Mouse (Mus musculus) T-helper 17 cell (primary cell): Measurements from ENCODE around the gene Lhfpl3.

Experiments used
- in situ Hi-C, 2 experiments: fragments of 300-600 bp; cut with MboI, MseI; formaldehyde crosslinking; loops; 1 replicate in 1 of 2; 2 replicates in 1 of 2; pipeline ENCODE4 v1.15.1; 2025; ENCODE audit warnings: high pct_unique_total_duplicates in 2 of 2

Lhfpl3 gene

GRCm38 (mm10) chr5:23284884-23285283, 539.0 kb downstream of the Lhfpl3 start:
- in situ Hi-C loops: no loop called here

GRCm38 (mm10) chr5:23289149-23289548, 543.3 kb downstream of the Lhfpl3 start:
- in situ Hi-C loops: no loop called here
